Mouse (Mus musculus): ENCODE data around the gene Dpysl4. TPM values are rescaled to one million over a fixed set of nuclear protein-coding genes. Genes with fewer than 3 reads are reported as not detected.

Dpysl4 gene
- total RNA-seq, 1 experiment from 2014 or later: 3.4 TPM

GRCm38 (mm10) chr7:139151116-139151515 is 65.3 kb downstream of the Dpysl4 start:
- peak; percentile 52 for DNase-seq

Other genes starting within 250 kb of the Dpysl4 start
- 63.7 and 70.5 TPM in 2 replicates for gene Ppp2r2d, start 239.9 kb upstream of the Dpysl4 start, total RNA-seq (2021)
- gene Mapk1ip1, start 239.7 kb upstream of the Dpysl4 start, total RNA-seq (2021): 25.2 and 32.4 TPM in 2 replicates
- gene Bnip3, start 176.5 kb upstream of the Dpysl4 start, total RNA-seq (2021): 233 and 293 TPM in 2 replicates
- 3.9 and 4.7 TPM in 2 replicates for gene Jakmip3, start 145.3 kb upstream of the Dpysl4 start, total RNA-seq (2021)
- gene Lrrc27, start 127.0 kb downstream of the Dpysl4 start, total RNA-seq (2021): 3.8 and 3.9 TPM in 2 replicates
- 2.7 and 3.9 TPM in 2 replicates for gene Stk32c, start 127.3 kb downstream of the Dpysl4 start, total RNA-seq (2021)
- 10.9 and 11.2 TPM in 2 replicates for gene Pwwp2b, start 162.5 kb downstream of the Dpysl4 start, total RNA-seq (2021)